Mouse (Mus musculus): ENCODE results near the gene Rptor.

- TF ChIP-seq CTCF (IDR thresholded peaks at IDR 0.05; ENCODE audit: extremely low read depth, insufficient read depth, low read length) (no peak), POLR2A (IDR thresholded peaks at IDR 0.05; ENCODE audit: extremely low read depth, insufficient read depth, low read length) (no peak)
Measured at GRCm38 (mm10) chr11:119576855-119577254, 25.9 kb upstream of the Rptor start.
